Mouse (Mus musculus) lung, postnatal 25 days (tissue): ENCODE measurements at regions not wholly inside any gene's neighbourhood (a gene's known extent, or its start where the extent isn't known, plus 50 kb on each side); places are given as distances from the start of the nearest gene placed in this dataset.
A peak's percentile ranks its signal among the peaks of the same experiment; 100 is the strongest.

Experiments
- DNase-seq: peaks from one replicate; pipeline ENCODE4 v3.0.0; 2022; ENCODE audit warnings: low spot score

DNA sequence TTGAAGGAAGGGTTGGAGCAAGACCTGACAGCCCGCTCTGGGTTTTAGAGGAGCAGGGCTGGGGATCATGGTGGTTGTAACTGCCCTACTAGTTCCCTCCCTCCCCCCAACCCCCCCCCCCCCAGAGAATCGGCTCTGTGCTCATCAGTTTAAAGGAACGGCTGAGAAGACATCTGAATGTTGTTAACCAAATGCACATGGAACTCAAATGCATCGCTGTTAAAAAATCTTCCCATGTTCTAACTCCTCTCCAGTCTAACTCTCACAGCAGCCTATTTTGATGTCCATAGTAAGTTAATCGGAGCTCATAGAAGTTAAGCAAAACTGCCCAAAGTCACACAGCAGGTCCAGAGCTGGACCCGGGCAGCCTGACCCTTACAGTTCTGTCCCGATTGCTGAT, 143.1 kb downstream of the Vegfa start:
- DNase-seq: no peak

DNA sequence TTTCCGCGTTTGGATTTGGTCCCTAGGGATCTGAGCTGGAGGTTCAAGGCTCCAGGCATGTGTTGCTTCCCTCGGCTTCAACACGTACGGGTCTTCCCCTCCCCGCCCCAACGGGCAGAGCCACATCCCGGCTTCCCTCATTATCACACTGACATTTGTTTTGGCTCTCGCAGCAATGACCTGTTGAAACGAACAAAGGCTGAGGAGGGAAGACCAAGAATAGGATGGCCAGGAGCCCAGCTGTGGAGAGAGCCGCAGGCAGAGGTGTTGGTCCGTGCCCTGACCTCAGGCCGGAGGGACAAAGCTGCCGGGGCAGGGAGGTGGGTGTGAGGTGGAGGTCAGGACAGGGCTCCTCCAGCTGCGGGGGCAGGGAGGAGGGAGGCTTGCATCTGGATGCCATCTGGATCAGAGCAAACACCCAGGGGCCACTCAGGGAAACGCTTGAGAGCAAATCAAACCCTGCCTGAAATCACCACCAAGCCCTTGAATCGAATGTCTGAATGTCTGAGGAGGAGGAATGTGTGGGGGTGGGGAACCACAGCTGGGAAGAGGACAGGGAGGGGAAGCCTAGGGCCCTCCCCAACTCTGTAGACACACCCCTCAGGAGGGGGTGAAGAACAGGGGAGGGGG, 145.6 kb downstream of the Vegfa start:
- peak; percentile 61 for DNase-seq

DNA sequence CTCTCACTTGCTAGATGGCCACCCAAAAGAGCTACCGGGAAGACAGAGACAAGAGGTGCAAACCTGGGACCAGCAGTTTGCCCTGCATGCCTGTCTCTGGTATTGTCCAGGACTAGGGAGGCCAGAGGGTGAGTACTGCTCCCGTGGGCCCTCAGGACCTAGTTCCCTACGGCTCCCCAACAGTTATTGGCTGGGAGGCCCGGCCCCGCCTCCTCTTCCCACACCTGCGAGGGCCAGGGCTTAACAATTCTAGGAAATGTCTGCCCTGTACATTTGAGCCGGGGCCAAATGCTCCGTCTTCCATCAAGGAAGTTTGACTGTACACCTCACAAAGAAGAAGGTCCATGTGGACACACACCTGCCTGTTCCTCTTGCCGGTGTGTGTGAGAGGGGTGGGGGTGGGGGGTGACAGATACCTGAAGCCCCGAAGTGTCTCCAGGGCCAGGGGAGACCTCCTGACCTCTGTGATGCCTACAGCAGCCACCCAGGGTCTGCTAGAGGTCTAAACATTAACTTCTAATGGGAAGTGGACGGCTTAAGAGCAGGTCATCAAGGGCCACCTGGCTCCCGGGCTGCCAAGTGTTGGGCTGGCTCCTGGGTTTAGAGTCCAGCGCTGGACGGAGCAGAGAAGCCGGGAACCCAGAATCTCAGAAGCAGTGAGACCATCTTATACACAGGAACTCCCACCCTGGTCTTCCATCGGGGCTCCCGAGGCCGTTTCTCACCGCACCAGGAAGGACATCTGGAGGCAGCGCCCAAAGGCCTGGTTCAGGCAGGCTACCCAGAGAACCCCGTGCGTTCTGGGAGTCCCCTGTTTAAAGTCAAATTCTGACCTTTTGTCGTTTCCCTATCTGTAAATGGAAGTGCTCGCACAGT, 146.5 kb downstream of the Vegfa start:
- peak; percentile 64 for DNase-seq

DNA sequence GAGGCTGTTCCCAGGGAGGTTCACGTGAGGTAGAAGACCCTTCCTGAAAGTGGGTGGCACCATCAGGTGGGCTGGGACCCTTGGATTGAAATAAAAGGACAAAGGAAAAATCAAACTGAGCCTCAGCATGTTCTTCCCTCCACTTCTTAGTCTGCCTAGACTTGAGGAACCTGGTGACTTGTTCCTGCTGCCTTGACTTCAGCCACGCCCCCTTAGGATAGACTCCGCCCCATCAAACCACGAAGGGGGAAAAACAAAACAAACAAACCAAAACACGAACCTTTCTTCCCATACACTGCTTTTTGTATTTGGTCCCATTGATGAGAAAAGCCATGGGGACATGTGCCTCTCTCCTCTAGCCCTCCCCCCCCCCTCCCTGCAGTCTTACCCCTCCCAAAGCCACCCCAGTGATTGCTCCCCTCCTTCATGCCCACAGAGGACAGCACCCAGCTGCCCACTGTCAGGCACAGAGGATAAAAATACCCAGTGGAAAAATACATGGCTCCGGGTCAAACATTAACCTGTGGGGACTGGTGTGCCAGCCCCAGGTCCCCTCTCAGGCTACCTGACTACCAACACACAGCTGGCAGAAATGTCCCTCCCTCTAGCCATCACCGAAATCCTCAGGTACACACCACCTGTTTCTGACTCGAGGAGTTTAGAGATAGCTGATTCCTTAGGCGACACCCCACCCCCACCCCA, 148.0 kb downstream of the Vegfa start:
- DNase-seq: no peak

GRCm38 (mm10) chr17:45882682-45883081, 149.0 kb upstream of the 1600014C23Rik start:
- no peak for DNase-seq

DNA sequence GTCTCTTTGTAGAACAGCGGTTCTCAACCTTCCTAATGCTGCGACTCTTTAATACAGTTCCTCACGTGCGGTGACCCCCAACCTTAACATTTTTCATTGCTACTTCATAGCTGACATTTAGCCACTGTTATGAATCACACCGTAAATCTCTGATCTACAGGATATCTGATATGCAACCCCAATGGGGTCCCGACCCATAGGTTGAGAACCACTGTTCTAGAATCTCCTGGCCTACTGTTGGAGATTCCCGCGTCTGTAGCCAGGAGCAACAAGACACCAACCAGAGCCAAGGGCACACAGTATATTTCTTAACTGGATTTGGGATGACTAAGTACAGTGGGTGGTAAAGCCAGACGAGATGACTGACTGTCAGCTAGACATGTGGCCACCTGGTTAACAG, 147.6 kb upstream of the 1600014C23Rik start:
- DNase-seq: no peak

DNA sequence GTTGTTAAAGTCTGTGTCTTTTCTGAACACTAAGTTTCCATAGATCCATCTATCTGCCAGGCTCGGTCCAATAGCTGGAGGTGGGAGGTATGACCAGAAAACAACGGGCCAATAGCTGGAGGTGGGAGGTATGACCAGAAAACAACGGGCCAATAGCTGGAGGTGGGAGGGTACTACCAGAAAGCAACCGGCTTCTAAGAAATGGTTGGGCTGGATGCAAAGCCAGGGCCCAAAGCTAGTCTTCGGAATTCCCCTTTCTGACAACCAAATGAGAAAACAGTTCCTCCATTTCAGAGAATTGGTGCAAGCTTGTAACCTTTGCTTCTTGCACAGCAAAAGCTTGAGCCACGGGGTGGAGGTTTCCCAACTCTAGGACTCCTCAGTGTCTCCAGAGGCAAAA, 147.1 kb upstream of the 1600014C23Rik start:
- no peak for DNase-seq

- no peak for DNase-seq
These were observed 146.0 kb upstream of the 1600014C23Rik start for GRCm38 (mm10) chr17:45879478-45880250.

DNA sequence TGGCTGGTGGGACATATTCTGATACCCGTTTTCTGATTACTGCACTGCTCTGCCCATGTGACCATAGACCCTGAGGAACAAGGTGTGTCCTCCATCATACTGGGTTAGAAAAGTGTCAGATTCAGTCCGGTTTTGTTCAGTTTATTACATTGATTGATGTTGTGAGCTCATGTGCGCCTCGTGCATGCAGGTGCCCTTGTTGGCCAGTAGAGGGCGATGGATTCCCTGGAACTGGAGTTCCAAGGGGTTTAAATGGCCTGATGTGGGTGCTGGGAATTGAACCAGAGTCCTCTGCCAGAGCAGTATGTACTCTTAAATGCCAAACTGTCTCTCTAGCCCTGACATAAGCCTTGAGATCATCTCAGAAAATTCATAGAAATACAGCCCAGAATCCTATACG, 144.8 kb upstream of the 1600014C23Rik start:
- no peak for DNase-seq

DNA sequence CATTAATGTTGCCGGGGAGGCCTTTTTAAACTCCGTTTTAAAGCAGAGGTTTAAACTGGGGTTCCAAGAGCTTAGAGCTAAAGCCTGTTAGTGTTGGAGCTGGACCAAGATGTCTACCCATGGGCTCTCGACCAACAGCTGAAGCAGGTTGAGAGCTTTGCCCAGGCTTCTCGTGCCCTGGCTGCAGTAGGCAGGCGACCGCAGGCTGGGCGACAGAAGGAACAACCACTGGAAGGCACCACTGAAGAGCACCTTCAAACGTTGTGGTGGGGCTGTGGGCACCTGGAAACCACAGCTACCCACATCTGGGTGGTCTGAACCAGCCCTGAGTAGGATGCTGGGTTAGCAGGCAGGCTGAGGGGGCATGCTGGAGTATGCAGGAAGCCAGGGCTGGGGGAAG, 141.7 kb upstream of the 1600014C23Rik start:
- no peak for DNase-seq

GRCm38 (mm10) chr17:45873996-45874395, 140.4 kb upstream of the 1600014C23Rik start:
- DNase-seq: no peak

DNA sequence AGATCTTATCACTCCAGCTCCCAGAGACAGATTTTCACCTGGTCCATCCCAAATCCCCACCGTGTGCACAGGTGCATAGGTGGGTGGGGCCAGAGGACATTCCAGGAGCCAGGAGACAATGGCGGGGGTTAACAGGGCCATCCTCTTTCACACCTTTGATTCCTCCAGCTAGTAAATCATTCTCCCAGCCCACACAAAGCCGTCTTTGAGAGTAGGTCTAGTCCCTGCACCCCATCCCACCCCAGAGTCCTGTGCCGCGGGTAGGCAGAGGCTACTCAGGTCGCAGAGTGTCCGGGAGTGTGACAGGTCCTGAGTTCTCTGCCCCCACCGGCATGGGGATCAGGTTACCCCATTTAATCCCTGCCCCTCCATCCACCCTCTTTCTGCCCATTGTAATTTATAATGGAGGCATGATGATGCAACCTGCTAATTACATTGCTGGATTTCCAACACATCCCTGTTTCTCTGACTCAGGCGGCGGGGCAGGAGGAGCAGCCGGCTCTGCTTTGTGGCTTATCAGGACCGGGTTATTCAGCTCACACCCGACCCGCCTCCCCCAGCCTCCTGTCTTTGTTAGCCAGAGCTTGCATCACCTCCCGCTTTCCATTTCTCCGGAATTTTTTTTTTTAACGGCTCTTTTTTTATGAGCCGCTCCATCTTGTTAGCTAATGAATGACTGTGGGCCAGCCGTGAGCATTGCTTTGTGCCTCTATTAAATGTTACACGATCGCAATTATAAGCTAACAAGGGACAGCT, 139.7 kb upstream of the 1600014C23Rik start:
- DNase-seq: peak; percentile 28

GRCm38 (mm10) chr17:45871666-45872653, 138.3 kb upstream of the 1600014C23Rik start:
- no peak for DNase-seq

GRCm38 (mm10) chr17:45871067-45871466, 137.4 kb upstream of the 1600014C23Rik start:
- no peak for DNase-seq

DNA sequence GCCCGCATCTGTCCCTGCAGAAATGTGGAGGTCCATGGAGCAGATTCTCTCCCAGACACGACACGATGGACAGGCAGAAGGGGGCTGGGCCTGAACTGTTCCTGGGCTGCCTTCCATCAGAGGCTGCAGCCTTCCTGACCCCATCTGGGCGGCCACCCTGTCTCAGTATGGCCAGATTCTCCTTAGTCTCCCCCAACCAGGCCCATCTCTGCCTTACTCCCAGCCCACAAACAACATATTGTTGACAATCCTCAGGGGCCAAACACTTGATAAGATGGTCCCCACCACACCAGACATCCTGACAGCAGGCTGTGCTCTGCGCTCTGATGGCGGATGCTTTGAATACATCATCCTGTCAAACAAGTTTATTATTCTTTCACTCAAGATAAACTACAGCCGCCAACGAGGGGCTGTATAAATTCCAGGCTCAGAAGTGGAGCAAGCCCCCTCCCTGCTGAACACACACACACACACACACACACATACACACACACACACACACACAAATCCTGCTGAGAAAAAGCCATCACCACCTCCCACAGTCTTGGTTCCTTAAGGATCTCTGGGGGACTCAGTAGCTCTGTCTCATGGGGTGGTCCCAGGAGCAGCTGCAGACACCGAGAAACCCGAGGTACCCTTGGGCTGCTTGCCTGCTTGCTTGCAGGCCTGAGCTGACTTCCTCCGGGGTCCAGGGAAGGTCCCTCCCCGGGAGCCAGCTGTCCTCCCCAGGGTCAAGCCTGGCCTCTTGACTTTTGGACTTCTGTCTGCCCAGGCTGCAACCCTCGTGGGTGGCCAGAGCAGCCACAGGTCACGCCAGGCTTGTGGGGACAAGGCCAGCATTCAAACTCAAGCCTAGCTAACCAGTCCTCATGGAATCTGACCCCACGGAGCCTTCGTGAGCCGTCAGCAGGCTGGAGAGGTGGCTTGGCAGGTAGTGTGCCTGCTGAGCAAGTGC, 135.6 kb upstream of the 1600014C23Rik start:
- no peak for DNase-seq

DNA sequence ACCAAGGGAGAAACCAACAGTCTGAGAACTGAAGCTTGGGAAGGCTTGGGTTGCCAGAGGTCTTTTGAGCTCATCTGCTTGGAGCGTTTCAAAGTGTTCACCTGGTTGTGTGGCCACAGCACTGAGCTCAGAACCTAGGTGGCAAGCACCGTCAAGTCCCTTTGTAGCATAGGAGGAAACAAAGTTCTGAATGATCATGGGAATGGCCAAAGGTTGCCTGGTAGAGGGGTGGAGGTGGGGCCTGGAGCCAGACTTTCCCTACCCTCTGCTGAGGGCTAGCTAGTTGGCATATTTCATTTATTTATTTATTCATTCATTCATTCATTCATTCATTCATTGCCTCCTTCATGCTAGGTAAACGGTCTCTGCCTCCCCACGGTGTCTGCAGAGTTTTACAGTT, 134.9 kb upstream of the 1600014C23Rik start:
- DNase-seq: no peak

- DNase-seq: no peak
These were observed 134.1 kb upstream of the 1600014C23Rik start for GRCm38 (mm10) chr17:45867727-45868126.

DNA sequence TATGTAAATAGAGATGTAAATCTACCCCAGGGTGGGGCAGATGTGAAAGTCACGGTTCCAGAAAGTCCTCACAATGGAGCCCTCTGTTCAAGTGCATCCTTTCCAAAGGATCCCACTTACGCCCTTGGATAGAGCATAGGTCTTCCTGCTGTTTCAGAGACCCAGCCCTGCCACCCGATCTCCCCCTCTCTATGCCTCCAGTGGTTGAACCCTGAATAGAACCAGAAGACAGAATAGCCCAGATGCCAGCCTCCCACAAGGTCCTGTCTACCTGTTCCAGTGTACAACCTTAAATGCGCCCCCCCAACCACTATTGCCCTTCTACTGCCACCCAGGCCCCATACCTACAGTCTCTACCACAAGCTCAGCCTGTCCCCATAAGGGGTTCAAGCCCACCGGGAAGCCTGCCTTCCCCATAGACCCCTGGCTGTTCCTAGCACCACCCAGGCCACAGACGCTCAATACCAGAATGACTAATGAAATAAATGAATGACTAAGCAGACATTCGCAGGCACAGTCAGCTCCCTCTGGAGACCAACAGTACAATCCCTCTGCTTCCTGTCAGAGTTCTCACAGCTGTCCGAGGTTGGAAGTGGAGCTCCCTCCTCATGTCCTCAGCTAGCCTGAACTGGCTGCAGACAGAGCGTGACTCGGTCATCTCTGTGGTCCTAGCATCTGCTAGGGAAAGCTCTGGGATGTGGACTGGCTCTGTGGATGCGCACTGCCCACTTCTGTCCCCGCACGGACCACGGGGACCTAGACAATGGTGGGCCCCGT, 133.4 kb upstream of the 1600014C23Rik start:
- peak; percentile 21 for DNase-seq
